Mouse (Mus musculus): ENCODE measurements at regions not wholly inside any gene's neighbourhood (a gene's known extent, or its start where the extent isn't known, plus 50 kb on each side); places are given as distances from the start of the nearest gene placed in this dataset.
"Not testable (repeated sequence)": the region's sequence is repeated elsewhere in the genome, so short reads cannot be mapped to it uniquely, and the experiment has no call there.

DNA sequence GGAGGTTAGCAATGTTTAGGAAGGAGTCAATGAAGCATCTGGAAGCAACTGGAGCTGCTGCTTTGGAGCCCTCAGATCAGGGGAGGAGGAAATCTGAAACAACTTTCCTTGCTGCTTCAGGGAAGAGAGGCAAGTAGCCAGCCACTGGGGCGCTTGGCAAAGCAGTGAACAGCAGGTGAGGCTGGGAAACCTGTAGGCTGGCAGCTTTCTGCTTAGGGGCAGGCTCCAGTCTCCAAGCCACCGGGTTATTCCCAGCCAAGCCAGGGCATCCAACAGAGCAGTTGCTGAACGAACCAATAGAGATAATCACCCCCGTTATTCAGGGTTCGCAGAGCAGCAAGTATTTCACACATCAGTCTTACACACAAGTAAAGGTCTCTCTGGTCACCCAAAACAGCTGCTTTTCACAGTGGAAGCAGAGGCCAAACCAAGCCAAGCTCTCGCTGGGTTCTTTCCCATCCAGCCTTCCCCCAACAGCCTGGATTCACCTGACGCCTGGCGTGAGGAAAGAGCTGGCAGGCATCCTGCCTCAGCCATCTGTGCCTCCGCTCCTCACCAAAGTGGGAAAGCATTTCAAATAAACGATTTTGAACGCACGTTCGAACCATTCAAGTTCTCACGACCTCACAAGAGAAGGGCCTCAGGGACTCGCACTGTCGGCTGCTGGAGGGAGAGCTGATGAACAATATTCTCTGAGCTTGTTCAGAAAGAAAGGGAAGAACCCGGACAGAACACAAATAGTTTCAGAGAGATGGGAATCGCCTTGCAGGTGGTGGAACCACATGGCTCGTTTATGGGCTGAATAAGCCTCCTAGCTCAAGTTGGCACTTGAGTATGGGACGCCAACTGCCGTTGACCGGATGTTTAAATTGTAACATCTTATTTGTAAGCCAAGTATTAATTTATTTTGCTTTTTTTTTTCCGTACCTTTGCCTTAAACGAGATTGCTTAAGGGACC lies 454.8 kb upstream of the Jmjd1c start:
- in situ Hi-C loops (cut with MboI; ENCODE audit: low sequenced_read_pairs), result no loop called here

DNA sequence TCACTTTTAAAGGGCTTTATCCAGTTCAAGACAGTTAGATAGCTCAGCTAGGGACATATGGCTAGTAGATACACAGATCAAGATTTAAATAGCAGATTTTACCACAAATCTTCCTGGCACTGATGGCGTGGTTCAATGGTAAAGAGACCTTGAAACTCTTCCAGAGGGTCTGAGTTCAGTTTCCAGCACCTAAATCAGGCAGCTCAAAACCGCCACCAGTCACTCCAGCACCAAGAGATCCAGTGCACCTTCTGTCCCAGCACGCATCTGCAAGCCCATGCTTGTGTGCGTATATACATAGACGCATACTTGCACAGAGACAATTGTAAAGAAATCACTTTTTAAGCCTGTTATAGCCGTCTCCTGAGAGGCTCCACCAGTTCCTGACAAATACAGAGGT lies 454.0 kb upstream of the Jmjd1c start:
- in situ Hi-C loops (cut with MboI; ENCODE audit: low sequenced_read_pairs), result no loop called here

DNA sequence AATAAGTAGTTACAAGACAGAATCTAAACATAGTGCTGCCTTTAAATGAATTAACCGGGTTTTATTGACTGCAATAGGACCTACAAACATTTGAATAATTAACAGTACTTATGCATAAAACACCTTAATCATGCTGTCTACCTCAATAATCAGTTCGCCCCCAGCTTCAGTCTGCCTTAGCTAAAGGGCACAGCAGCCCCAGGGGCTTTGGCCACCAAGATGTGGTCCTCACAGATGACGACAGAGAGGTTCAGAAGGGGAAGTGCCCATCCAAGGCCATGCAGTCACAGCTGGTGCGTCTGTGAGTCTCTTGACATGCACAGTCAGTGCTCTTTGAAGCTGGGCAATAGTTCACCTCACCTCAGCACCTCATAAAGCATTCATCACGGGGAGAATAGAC lies 452.8 kb upstream of the Jmjd1c start:
- in situ Hi-C loops (cut with MboI; ENCODE audit: low sequenced_read_pairs), result no loop called here

DNA sequence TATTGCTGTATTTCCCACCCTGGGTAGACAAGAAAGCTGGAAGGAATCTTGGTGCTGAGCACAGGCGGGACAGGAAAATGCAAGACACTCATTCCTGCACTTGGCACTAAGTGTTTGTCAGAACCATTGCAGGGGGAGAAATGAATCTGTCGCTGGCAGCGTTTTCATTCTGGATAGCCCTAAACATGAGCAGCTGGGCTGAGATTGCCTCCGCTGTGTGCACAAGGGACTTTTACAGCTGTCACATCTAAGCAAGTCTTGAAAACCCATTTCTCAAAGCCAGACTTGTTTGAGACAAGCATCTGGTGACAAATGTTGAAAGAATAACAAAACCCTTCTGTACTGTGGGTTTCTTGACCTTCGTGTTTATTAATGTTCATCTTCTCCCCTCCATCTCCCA lies 438.4 kb upstream of the Jmjd1c start:
- in situ Hi-C loops (cut with MboI; ENCODE audit: low sequenced_read_pairs), result no loop called here

DNA sequence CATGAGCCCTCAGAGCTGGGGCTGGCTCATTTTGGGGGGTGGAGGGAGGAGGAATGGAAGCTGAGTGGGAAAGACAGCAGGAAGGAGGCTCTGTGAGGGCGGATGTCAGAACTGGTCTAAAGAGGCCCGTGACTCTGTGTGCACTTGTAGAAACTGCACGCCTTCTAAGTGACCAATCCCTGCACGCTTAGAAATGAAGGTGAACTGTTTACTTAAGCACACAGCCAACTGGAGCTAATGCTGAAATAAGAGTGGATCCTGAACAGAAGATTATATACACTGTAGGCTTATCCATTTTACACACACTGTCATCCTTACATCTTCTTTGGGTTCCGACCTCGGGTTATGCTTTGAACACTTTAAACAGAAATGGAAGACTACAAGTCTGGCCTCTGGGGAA lies 412.8 kb upstream of the Jmjd1c start:
- in situ Hi-C loops (cut with MboI; ENCODE audit: low sequenced_read_pairs), result no loop called here

DNA sequence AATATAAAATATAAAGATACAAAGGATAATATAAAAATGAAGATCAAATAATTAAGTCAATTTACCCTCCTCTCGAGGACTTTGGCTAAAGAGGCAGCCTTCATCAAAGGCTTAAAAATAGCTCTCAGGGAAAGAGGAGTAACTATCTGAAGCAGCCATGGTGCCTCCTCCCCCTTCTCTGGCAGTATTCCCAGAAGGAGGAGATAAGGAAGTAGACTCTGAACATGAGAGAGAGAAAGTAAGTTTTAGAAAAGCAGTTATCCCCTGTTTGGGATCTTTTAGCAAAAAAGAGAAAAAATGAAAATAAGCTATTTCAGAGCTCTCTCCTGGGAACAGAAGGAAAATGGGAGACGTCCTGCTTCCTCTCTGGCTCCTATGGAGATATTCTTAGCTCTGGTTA lies 406.7 kb upstream of the Jmjd1c start:
- in situ Hi-C loops (cut with MboI; ENCODE audit: low sequenced_read_pairs), result not testable (repeated sequence)

DNA sequence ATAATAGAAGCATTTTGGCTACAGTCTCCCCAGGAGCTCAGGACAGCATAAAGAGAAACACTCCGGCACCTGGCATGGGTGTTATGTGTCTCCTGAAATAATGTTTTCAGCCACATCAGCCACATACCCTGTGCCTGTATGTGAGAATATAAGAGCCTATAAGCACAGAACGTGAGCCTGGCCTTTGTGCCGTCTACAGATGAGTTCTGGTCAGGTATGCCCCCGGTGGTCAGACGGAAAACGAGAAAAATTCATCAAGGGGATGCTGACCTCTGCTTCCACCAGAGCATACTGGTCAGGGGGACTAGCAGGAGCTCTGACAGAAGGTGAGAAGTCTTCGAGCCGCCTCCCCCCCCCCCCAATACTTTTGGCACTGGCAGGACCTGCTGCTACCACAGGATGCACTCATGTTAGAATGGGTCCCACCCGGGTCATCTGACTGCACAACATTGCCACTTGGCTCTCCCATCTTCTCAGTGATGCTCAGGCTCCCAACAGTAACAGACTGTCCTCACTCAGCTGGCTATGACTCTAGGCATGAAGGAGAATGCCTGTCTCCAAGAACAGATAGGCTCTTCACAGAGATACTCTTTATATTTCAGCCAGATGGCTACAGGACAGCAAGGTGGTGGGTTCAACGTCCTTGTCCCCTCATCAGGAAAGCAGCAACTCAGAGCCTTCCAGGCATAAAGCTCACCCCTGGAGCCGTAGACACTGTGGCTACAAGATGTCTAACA lies 401.2 kb upstream of the Jmjd1c start:
- in situ Hi-C loops (cut with MboI; ENCODE audit: low sequenced_read_pairs), result no loop called here

DNA sequence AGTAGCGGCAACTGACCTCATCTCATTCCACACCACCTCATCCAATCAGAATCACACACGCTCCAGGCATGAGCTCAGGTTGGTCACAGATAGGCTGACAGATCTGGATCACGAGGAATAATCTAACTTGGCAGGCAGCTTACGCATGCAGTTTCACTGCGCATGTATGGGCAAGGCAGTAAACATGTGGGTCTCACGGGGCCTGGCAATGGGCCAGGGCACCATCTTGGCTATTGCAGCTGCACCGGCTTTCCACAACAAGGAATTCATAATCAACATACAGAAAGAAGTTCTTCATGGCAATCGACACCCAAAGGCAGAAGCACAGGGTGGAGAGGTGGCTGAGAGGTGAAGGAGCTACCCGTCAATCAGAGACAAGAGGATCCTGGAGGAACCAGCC lies 381.0 kb upstream of the Jmjd1c start:
- in situ Hi-C loops (cut with MboI; ENCODE audit: low sequenced_read_pairs), result not testable (repeated sequence)

DNA sequence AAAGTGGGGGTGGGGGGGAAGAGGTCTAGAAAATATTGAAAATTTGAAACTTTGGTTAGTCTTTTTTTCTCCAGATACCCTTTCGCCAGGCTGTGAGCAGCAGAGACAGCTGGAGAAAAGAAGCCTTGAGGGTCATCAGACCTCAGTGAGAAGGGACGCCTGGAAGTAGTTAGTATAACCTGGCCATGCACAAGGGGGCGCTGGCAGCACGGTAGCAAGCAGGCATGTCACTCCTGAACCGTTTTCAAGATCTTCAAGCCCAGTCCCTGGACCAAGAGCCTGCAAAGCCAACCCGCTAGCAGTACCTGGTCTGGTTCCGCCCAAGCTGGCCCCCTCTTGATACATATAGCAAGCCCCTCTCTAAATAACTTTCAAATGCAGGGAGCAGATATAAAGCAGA lies 378.0 kb upstream of the Jmjd1c start:
- in situ Hi-C loops (cut with MboI; ENCODE audit: low sequenced_read_pairs), result no loop called here

DNA sequence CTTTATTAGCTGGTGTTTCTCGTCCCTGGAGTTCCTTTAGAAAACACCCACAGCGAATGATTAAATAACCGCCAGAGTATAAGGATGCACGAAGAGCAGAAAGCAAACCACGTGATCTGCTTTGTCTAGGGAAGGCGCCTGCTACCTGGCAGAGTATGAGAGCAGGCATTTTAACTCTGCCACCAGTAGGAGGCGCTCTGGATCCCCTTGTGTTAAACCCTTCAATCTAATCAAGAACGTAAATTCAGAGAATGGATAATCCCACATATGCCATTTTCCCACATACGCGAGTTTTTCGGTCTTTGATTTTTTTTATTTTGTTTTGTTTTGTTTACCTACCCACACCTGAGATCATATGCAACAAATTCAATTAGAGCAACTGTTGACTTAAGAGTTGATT lies 376.1 kb upstream of the Jmjd1c start:
- in situ Hi-C loops (cut with MboI; ENCODE audit: low sequenced_read_pairs), result no loop called here

DNA sequence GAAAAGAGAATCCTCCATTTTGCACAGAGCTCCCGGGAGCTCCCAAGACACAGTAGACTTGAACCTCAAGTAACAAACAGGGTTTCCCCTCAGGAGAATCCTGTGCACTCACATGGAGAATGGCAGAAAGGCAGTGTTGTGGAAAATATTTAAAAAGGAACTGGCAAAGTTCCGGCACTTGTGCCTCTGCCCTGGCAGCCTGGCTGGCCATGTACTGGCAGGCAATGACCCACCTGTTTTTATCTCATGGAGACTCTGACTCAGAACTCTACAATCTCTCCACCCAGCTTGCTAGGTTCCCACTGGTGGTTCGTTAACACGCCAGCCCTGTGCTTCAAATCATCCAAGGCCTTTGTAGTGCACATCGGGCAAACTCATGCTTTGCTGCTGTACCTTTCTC lies 362.3 kb upstream of the Jmjd1c start:
- in situ Hi-C loops (cut with MboI; ENCODE audit: low sequenced_read_pairs), result no loop called here

DNA sequence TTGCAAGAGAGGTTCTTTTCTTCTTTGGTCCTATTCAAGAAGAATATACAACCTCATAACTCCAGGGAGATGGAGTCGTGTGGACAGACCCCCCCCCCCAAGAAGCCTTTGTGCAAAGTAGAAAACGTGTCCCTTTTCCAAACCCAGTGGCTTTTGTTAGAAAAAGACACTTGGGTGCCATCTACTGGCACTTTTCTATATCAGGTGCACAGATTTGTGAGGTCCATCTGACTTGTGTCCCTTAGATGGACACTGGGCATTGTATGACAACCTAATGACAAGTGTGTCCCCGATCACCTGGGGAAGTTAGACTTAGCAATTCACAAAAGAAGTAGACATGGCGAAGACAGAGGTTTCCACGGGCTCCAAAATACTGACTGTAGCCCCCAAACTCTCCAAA lies 361.1 kb upstream of the Jmjd1c start:
- in situ Hi-C loops (cut with MboI; ENCODE audit: low sequenced_read_pairs), result no loop called here

DNA sequence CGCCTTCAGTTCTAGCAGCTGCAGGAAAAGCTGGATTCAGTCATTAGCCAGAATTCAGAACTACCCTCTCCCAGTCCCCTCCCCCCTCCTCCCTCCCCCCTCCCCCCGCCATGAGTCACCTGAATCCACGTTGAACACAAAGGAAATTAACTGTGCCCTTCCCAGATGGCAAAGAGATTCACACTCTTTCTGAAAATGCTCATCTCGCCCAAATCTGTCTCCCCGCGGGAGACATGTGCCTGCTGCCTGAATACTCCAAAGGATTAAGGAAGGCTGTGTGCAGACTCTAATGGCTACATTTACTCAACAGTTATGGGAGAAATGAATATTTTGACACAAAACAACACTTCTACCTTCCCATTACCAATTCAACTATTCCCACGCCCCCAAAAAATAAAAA lies 356.9 kb upstream of the Jmjd1c start:
- in situ Hi-C loops (cut with MboI; ENCODE audit: low sequenced_read_pairs), result no loop called here

DNA sequence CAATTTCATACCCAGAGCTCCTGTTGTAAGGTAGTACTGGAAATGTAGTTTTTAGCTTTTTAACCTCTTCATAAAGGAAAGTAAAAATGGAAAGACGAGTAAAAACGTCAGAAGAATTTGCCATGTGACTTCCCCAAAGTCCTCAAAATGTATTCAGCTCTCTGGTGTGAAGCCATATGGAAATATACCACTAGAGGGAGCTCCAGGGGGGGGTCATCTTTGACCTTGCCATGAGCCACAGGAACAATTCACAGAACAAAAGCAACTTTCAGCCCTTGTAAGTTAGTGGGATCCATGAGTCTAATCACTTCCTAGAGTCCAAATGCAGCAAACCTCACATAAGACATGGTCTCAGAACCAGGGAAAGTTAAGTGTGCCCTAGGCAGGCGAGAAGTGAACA lies 354.1 kb upstream of the Jmjd1c start:
- in situ Hi-C loops (cut with MboI; ENCODE audit: low sequenced_read_pairs), result no loop called here

DNA sequence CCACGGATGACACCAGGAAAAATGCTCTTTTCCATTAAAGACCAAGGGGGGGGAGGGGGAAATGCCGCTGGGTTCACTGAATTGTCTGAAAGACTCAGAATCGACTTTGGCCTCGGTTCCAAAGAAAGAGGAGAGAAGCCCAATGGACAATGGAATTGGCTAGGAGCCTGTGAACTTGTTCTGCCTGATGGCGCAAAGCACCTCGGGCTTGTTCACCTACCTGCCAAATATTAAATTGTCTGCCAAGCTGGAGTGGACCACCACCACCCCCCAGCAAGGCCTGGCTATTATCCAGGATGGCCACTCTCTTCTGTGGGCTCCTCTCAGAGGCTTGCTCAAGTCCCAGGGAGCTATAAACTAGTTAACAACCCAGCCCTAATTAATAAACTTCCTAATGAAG lies 352.7 kb upstream of the Jmjd1c start:
- in situ Hi-C loops (cut with MboI; ENCODE audit: low sequenced_read_pairs), result no loop called here

DNA sequence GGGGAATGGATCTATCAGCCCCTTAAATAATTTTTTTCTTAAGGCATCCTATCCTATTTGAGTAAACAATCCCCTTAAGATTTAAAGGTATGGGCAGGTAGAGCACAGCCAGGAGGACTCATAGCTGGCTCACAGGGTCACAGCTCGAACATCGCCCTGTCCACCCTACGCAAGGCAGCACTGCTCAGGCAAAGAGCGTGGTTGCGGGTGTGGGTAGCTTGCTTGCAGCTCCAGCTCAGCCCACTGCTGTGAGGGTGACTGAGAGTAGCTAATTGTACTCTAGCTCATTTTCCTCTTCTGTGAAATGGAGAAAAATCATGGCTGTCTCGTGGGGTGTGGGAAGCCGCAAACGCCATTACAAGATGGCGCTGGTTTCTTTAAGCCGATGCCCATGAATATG lies 350.1 kb upstream of the Jmjd1c start:
- in situ Hi-C loops (cut with MboI; ENCODE audit: low sequenced_read_pairs), result no loop called here

DNA sequence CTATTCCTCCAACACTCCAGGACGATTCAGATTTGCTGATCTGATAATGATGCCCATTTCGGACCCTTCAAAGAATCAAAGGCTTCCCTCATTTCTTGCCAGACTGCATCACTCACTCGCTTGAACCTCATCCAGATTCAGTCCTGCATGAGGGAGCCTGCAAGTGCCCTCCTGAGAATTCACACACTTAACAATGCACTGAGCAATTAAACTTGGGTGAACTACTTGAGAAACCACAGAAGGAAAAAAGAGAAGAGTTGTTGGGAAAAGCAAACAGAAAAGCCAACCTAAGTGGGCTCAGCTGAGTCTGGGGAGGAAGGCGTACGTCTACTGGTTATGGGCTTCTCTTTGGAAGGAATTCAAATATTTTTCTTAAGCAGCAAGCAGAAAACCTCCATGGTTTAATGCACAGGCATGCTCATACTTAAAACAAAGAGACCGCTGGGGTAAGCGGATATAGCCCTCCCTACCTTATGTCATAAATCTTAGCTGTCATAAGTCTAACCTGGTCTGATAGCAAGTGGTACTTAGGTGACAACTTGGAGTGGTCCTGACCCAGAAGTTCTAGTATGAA lies 343.6 kb upstream of the Jmjd1c start:
- in situ Hi-C loops (cut with MboI; ENCODE audit: low sequenced_read_pairs), result no loop called here

DNA sequence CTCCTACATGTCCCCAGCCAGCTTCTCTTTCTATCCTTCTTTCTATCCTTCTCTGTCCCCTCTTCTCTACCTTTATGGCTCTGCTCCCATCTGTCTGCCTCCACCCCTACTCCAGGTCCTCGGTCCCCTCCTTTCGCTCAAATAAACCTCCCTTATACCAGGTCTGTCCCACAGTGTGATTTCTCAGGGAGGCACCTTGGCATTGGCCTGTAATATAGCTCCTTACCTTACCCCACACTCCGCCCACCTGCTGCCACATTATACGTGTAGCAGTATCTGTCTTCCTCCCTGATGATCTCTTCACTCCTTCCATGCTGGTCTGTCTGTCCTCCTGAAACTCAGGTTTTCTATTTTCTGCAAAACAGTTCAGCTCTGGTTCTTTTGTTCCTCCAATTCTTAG lies 339.1 kb upstream of the Jmjd1c start:
- in situ Hi-C loops (cut with MboI; ENCODE audit: low sequenced_read_pairs), result no loop called here

DNA sequence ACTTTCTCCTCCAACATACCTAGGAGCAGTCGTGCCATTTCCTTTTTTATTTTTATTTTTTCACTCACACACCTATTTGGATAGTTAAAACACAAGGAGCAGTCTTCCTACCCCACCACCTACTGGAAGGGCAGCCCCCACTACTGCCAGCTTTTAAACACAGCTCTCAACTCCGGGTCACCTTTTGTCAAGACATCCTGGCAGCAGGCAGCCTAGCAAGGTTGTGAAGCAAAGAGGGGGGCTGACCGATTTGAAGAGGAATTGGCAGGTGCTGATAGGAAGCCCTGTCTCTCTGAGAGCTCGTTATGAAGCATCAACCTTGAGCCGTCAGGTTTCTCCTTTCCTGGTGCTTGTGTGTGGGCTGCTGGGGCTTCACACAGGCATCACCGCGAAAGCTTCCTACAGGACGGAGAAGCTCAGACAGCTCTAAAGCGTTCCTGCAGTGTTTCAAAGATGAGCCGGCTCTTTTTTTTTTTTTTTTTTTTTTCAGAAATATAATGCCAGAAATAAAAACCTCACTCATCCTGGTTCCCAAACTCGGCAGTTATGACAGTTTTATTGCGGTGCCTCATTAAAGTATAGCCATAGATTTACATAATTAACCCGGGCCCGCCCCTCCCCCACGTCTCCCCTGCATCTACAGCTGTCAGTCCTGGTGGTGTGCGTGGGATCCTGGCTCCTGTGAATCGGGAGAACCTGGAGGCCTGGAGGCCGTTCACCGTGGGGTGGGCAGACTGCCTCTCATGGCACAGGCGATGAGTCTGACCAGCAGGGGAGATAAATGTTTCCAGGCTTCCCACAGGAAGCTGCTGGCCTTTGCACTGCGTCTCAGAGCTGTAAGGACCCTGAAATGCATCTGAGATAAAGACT lies 325.5 kb upstream of the Jmjd1c start:
- in situ Hi-C loops (cut with MboI; ENCODE audit: low sequenced_read_pairs), result no loop called here

DNA sequence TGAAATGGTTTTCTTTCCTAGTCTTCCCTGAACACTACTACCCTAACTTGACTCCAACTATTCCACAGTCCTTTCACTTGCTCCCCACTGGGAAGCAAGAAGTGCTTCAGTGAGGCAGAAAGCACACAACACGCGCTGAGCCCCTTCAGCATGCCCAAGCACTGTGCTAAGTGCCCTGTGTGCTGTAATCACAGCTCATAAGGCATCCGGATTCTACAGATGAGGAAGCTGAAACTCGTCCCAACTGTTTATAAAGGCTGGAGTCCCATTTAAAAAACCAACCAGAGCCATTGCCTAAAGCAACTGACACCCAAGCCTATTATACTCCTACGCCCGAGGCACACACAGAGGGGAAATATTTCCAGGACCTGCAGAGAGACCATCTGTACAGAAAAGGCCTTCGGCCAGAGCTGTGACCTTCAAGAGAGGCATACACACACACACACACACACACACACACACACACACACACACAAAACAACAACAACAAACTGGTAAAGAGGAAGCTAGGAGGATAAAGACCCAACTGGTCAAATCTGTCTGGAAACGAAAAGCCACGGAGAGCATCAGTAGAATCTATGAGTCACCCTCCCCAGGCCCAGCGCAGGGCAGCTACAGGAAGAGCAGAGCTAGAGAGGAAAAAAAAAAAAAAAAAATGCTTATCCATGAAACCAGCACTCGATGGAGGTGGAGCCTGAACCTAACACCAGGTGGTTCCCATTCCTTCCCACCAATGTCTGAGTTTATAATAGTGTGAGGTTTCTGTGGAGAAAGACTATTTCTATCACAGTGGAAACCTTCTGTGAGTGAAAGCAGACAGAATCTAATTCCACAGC lies 315.4 kb upstream of the Jmjd1c start:
- in situ Hi-C loops (cut with MboI; ENCODE audit: low sequenced_read_pairs), result no loop called here

Data from CH12F3 (cell line).